Mouse (Mus musculus) gonadal fat pad, adult 2 months (tissue): ENCODE measurements around the gene Gm2016. TPM values are rescaled to one million over a fixed set of nuclear protein-coding genes. Genes with fewer than 3 reads are reported as not detected.
"Not testable (repeated sequence)": the region's sequence is repeated elsewhere in the genome, so short reads cannot be mapped to it uniquely, and the experiment has no call there.

Experiments used
- DNase-seq: peaks from one replicate; pipeline ENCODE4 v3.0.0-alpha.2; 2012; ENCODE audit warnings: low read depth
- polyA plus RNA-seq: library from polyadenylated mRNA; depleted of rRNA; stranded (reverse); fragments of >200 nt; gene quantifications from 2 replicates; pipeline ENCODE4 v1.2.3, GENCODE M21; 2012; rRNA removed

Gene Gm2016
- polyA plus RNA-seq, result not detected in 2 replicates

DNA sequence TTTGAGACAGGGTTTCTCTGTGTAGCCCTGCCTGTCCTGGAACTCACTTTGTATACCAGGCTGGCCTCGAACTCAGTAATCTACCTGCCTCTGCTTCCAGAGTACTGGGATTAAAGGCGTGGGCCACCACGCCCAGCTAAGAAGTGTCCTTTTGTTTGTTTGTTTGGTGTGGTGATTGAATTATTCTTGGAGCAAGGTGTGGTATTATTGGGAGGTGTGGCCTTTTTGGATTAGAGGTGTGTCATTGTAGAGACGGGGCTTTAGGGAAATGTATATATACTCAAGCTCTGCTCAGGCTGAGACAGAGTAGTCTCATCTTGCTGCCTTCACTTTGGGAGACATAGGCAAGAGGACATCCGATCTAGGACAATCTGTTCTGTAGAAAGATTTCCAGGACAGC lies at the start of gene Gm2016:
Gene Gm2016, plus strand, starts transcription at position 301 of the 400 bp plus-strand sequence.
- DNase-seq, result not testable (repeated sequence)

DNA sequence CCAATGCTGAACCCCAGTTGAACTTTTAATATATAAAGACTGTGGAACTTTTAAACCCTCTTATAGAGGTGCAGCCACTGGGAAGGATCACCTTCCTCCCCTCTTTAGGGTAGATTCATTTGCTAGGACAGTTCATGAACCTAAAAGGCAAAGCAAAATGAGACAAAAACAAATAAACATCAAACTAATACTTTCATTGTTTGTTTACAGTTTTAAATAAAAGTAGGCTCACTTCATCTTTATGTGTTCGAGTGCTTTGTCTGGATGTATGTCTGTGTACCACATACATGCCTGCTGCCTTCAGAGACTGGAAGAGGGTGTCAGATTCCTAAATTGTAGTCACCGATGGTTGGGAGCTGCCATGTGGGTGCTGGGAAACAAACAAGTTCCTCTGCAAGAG lies 31.6 kb upstream of the Gm2016 start, which contains the start of gene Gm2001:
Gene Gm2001, minus strand, starts transcription at position 101 of the 400 bp plus-strand sequence.
- not testable (repeated sequence) for DNase-seq

DNA sequence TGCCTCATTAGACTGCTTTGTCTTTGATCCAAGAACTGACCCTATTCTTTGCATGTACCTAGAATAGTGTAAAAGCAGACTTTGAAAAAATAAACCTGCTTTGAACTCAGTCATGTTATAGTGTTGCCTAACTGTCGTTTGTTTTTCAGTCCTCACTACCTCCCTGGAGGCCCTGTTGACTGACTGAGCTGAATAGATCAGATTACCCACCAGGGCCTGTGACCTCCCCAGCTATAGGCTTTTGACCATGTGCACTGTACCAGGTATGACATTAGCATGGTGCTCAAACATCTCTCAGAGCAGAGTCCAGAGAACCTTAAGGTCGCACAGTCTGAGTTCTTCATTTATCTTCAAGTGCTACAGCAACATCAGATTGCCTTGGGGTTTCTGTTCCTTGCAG lies 23.2 kb upstream of the Gm2016 start:
- not testable (repeated sequence) for DNase-seq

DNA sequence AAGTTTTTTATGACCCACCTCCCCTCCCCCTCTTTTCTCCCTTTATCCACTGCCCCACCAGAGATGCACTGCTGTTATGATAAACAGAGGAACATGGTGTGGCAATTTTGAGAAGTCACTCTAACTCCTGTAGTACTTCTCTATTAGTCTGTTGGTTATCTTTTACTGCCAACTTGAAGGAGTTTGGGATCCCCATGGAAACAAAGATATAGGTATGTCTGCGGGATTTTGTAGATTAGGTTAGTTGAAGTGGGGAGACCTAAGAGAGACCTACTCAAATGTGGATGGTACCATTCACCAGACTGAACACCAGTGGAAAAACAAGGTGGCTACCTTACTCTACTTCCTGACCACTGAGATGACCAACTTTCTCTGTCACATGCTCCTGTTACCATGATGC lies 17.8 kb upstream of the Gm2016 start:
- not testable (repeated sequence) for DNase-seq

DNA sequence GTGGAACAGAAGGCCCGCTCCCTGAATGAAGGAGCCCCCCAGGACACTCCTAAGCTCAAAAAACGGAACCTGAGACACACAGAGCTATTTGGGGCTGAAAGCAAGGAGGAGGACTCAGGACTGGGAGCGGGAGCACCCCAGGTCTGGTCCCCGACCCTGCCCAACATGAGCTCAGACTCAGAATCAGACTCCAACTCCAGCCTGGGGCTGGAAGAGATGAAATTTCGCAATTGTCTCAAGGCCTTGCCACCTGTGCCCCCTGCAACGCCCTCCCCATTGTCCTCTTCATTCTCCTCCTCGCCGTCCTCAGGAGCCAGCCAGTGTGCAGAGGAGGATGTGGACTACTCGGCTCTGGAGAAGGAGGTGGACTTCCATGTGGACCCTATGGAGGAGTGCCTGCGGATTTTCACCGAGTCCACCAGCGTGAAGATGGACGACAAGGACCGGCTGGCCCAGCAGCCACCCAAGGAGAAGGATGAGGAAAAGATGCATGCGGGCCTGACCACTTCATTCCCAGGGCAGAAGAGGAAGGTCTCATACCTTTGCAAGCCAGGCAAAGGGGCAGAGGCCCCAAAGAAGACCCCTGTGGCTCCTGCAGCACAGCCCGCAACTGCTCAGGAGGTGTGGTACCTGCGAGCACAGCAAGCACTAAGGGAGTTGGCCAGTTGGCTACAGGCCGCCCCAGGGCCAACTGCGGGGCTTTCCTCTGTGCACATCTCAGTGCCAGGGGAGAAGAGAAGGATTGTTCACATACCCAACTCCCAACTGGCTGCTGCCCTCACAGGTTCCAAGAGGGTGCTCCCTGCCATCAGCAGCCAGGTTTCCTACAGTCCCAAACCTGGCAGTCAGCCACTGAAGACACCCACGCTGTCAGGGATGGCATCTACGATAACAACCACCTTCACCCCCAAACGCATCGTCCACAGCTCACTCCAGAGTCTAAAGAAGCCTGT lies 11.9 kb upstream of the Gm2016 start:
- not testable (repeated sequence) for DNase-seq

DNA sequence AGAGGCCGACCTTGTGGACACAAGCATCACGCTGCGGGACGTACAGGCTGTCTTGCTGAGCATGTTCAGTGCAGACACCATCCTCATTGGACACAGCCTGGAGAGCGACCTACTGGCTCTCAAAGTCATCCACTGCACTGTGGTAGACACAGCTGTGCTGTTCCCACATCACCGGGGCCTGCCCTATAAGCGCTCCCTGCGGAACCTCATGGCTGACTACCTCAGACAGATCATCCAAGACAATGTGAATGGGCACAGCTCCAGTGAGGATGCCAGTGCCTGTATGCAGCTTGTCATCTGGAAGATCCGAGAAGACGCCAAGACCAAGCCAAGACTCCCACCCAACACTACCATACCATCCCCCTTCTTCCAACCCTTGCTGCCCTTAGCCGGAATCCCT lies 10.2 kb upstream of the Gm2016 start:
- not testable (repeated sequence) for DNase-seq

GRCm38 (mm10) chr12:87864048-87864447 lies 9.8 kb upstream of the Gm2016 start:
- not testable (repeated sequence) for DNase-seq

DNA sequence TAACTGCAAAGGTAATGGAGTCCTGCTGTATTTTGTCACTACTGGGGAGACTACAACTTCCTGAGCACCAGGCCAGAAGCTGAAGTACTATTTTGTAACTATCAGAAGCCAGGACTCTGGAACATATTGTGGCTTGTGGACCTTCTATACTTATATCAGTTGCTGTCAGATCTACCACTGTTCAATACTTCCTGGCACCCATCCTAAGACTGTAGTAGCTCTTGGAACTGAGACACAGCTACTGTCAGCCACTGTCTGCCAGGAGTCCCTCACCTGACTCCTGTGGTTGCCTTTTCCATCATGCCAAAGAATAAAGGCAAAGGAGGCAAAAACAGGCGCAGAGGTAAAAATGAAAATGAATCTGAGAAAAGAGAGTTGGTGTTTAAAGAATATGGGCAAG lies 21.2 kb downstream of the Gm2016 start, which contains the start of gene Gm2022:
Gene Gm2022, plus strand, starts transcription at position 301 of the 400 bp plus-strand sequence.
- not testable (repeated sequence) for DNase-seq

GRCm38 (mm10) chr12:87919721-87920120 lies 45.8 kb downstream of the Gm2016 start, which contains the start of gene Gm2035:
TSS of gene Gm2035 (minus strand) at chr12:87919857.
- not testable (repeated sequence) for DNase-seq

Other genes with a start within 250 kb of the Gm2016 start
- not detected in 2 replicates for gene Gm16381, start 229.5 kb upstream of the Gm2016 start, polyA plus RNA-seq
- gene Gm21319, start 98.3 kb upstream of the Gm2016 start, polyA plus RNA-seq, result not detected in 2 replicates
- not detected in 2 replicates for gene Gm21936, start 78.6 kb upstream of the Gm2016 start, polyA plus RNA-seq
- not detected in 2 replicates for gene BB287469, start 57.5 kb upstream of the Gm2016 start, polyA plus RNA-seq
- gene Gm2001, start 31.7 kb upstream of the Gm2016 start, polyA plus RNA-seq, result not detected in 2 replicates
- gene Gm2022, start 21.3 kb downstream of the Gm2016 start, polyA plus RNA-seq, result not detected in 2 replicates
- gene Gm2035, start 45.8 kb downstream of the Gm2016 start, polyA plus RNA-seq, result not detected in 2 replicates
- gene Gm2042, start 80.0 kb downstream of the Gm2016 start, polyA plus RNA-seq, result not detected in 2 replicates
- not detected in 2 replicates for gene Gm2075, start 137.8 kb downstream of the Gm2016 start, polyA plus RNA-seq
- not detected in 2 replicates for gene Gm6803, start 144.7 kb downstream of the Gm2016 start, polyA plus RNA-seq
- not detected in 2 replicates for gene Gm2056, start 152.9 kb downstream of the Gm2016 start, polyA plus RNA-seq
- not detected in 2 replicates for gene Gm16368, start 209.6 kb downstream of the Gm2016 start, polyA plus RNA-seq